Comparison of ENCODE assay signal across 15 mouse cellular contexts in the genomic region with DNA sequence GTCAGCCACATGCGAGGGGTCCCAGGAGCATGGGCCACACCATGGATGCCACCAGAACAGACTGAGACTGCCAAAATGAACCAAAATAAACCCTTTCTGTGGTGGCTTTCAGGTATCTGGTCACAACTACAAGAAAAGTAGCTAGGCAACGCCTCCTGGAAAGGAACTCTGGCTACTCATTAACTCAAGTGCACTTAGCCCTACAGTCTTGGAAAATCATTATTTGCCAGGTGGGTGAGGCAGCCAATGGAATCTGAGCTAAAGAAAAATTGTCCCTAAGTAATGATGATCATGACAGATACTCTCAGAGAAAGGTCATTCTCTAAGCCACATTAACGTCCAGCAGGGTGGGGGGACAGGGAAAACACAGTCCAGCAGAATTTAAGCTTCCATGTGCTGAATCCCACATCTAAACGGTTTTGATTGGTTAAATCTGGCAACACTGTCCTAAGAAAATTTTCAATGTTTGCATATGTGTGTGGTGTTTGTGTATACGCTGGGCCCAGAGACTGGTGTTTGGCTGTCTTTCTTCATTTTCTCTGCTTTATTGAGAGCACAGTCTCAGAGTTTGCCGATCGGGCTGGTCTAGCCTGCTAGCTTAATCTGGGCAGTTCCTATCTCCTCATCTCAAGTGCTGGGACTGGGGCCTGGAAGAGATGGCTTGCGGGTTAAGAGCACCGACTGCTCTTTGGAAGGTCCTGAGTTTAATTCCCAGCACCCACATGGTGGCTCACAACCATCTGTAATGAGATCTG. TPM values are rescaled to one million over a fixed set of nuclear protein-coding genes. Genes with fewer than 3 reads are reported as not detected.
DNase-seq lines count a peak whose midpoint lies in the region; ATAC-seq and TF ChIP-seq lines count a peak whose summit lies in the region.
"Had no signal": no experiment of that assay in that cellular context is flagged by ENCODE, and none has a peak within 500 bp of the region (broad histone marks: within the 10 kb centered on the region; RNA-seq: fewer than 3 reads in every experiment).

No protein-coding gene starts in this region.

- WGBS in liver, adult 2 months: 33% methylated on average over 9 of the region's 9 CpGs
- 46% methylated on average over 9 of the region's 9 CpGs for WGBS in kidney, adult 2 months
- WGBS in liver, embryonic 15.5 days (ENCODE audit: insufficient replicate concordance): 62% methylated on average over 9 of the region's 9 CpGs
- WGBS in small intestine, adult 2 months: 30% methylated on average over 9 of the region's 9 CpGs
- WGBS in forebrain, embryonic 16.5 days: 84% methylated on average over 9 of the region's 9 CpGs

- H3K9me3 ChIP-seq in liver, embryonic 15.5 days (replicated peaks): no peaks in the 10 kb centered on the region
- H3K9me3 ChIP-seq in forebrain, embryonic 16.5 days (ENCODE audit: control insufficient read depth, low read length): no peaks in the 10 kb centered on the region
- H3K9me3 ChIP-seq: embryonic facial prominence, embryonic 10.5 days; limb, embryonic 13.5 days; neural tube, embryonic 15.5 days had no signal

- no peaks in the 10 kb centered on the region for H3K36me3 ChIP-seq in liver, adult 2 months (ENCODE audit: control insufficient read depth, insufficient read depth, low read length)
- H3K36me3 ChIP-seq in kidney, adult 2 months (ENCODE audit: control insufficient read depth, insufficient read depth, low read length): no peaks in the 10 kb centered on the region
- no peaks in the 10 kb centered on the region for H3K36me3 ChIP-seq in liver, embryonic 15.5 days (replicated peaks)
- no peaks in the 10 kb centered on the region for H3K36me3 ChIP-seq in small intestine, adult 2 months (ENCODE audit: control insufficient read depth, insufficient read depth, low read length)
- H3K36me3 ChIP-seq in forebrain, embryonic 16.5 days (ENCODE audit: control insufficient read depth, insufficient read depth): no peaks in the 10 kb centered on the region
- H3K36me3 ChIP-seq: embryonic facial prominence, embryonic 10.5 days; limb, embryonic 13.5 days; neural tube, embryonic 15.5 days had no signal

- peak; percentile 97 for DNase-seq in liver, adult 2 months (ENCODE audit: extremely low read depth, low read depth, low spot score)
- no peak for DNase-seq in liver
- DNase-seq in kidney, adult 2 months: peak; percentile 95
- DNase-seq in frontal cortex, postnatal 10 days (ENCODE audit: low spot score in 2 of 2): no peak
- DNase-seq: adrenal gland, adult 2 months; cerebellum, adult 11 months had no signal

- H3K9ac ChIP-seq in liver, adult 2 months (ENCODE audit: low read depth, low read length): peak overlapping the region; percentile 22; the same call in 1 of the 2 replicates
- H3K9ac ChIP-seq in liver, embryonic 15.5 days: no peak overlapping the region
- H3K9ac ChIP-seq in forebrain, embryonic 16.5 days (replicated peaks; ENCODE audit: low read depth, low read length): no peak overlapping the region
- H3K9ac ChIP-seq: limb, embryonic 13.5 days; neural tube, embryonic 15.5 days had no signal

- no peak overlapping the region for H3K4me2 ChIP-seq in liver, embryonic 15.5 days
- H3K4me2 ChIP-seq in forebrain, embryonic 16.5 days (ENCODE audit: low read length): no peak overlapping the region
- H3K4me2 ChIP-seq: limb, embryonic 13.5 days; neural tube, embryonic 15.5 days had no signal

- H3K27ac ChIP-seq in liver, adult 2 months (replicated peaks; ENCODE audit: insufficient read depth, low read depth, low read length): peak overlapping the region; percentile 84
- peak overlapping the region; percentile 99 for H3K27ac ChIP-seq in kidney, adult 2 months (ENCODE audit: insufficient read depth, low read depth, low read length)
- H3K27ac ChIP-seq in liver, embryonic 15.5 days (replicated peaks): peak overlapping the region; percentile 45; the same call in 1 of the 2 replicates
- peak overlapping the region; percentile 90 for H3K27ac ChIP-seq in small intestine, adult 2 months (ENCODE audit: insufficient read depth, low read depth, low read length)
- H3K27ac ChIP-seq in forebrain, embryonic 16.5 days (ENCODE audit: low read length): no peak overlapping the region
- H3K27ac ChIP-seq: embryonic facial prominence, embryonic 10.5 days; limb, embryonic 13.5 days; neural tube, embryonic 15.5 days had no signal

- ATAC-seq in liver, embryonic 15.5 days (ENCODE audit: insufficient read depth): peak; percentile 56; the same call in 1 of the 2 replicates
- no peak for ATAC-seq in forebrain, embryonic 16.5 days
- ATAC-seq in inflammation-experienced regulatory T-cells, adult 6 months: no peak

- TF ChIP-seq CTCF in liver, adult 2 months (IDR thresholded peaks at IDR 0.05; ENCODE audit: low read depth, low read length): no peak
- TF ChIP-seq CTCF in kidney, adult 2 months (conservative IDR thresholded peaks at IDR 0.05; ENCODE audit: insufficient read depth, insufficient read length, low read depth, low read length): no peak
- no peak for TF ChIP-seq CTCF in small intestine, adult 2 months (IDR thresholded peaks at IDR 0.05; ENCODE audit: extremely low read depth, insufficient read length, insufficient replicate concordance, low read depth, low read length)

- peaks cover 9% of the 10 kb centered on the region for H3K4me1 ChIP-seq in liver, adult 2 months (ENCODE audit: control insufficient read depth, insufficient read depth, low read length)
- peaks cover 22% of the 10 kb centered on the region; the same call in 1 of the 2 replicates for H3K4me1 ChIP-seq in kidney, adult 2 months (ENCODE audit: control insufficient read depth, insufficient read depth, low read length)
- H3K4me1 ChIP-seq in liver, embryonic 15.5 days (replicated peaks): no peaks in the 10 kb centered on the region
- peaks cover 22% of the 10 kb centered on the region; the same call in 1 of the 2 replicates for H3K4me1 ChIP-seq in small intestine, adult 2 months (ENCODE audit: control insufficient read depth, insufficient read depth, insufficient read length, low read length)
- no peaks in the 10 kb centered on the region for H3K4me1 ChIP-seq in forebrain, embryonic 16.5 days (replicated peaks; ENCODE audit: control insufficient read depth, insufficient read depth, low read length)
- H3K4me1 ChIP-seq: embryonic facial prominence, embryonic 10.5 days; limb, embryonic 13.5 days; neural tube, embryonic 15.5 days had no signal

- TF ChIP-seq POLR2A in liver, adult 2 months (IDR thresholded peaks at IDR 0.05; ENCODE audit: extremely low read depth, insufficient read depth, low read length): no peak
- no peak for TF ChIP-seq POLR2A in kidney, adult 2 months (IDR thresholded peaks at IDR 0.05; ENCODE audit: low read depth, low read length)
- no peak for TF ChIP-seq POLR2A in small intestine, adult 2 months (IDR thresholded peaks at IDR 0.05; ENCODE audit: low read depth, low read length)

- no peaks in the 10 kb centered on the region for H3K79me2 ChIP-seq in liver, adult 2 months (ENCODE audit: control insufficient read depth, insufficient read depth, low read length)

- H3K27me3 ChIP-seq in liver, adult 2 months (ENCODE audit: control insufficient read depth, insufficient read depth, low read length): no peaks in the 10 kb centered on the region
- no peaks in the 10 kb centered on the region for H3K27me3 ChIP-seq in kidney, adult 2 months (replicated peaks; ENCODE audit: control insufficient read depth, insufficient read depth, low read length)
- no peaks in the 10 kb centered on the region for H3K27me3 ChIP-seq in liver, embryonic 15.5 days
- no peaks in the 10 kb centered on the region for H3K27me3 ChIP-seq in small intestine, adult 2 months (ENCODE audit: control insufficient read depth, insufficient read depth, low read length)
- no peaks in the 10 kb centered on the region for H3K27me3 ChIP-seq in forebrain, embryonic 16.5 days (replicated peaks; ENCODE audit: control insufficient read depth, insufficient read depth, low read length)
- H3K27me3 ChIP-seq: limb, embryonic 13.5 days; neural tube, embryonic 15.5 days had no signal

- H3K4me3 ChIP-seq in liver, adult 2 months (ENCODE audit: insufficient read depth, low read depth, low read length): no peak overlapping the region
- peak overlapping the region; percentile 44 for H3K4me3 ChIP-seq in kidney, adult 2 months (ENCODE audit: insufficient read depth, low read depth, low read length)
- H3K4me3 ChIP-seq in liver, embryonic 15.5 days (replicated peaks): no peak overlapping the region
- H3K4me3 ChIP-seq in small intestine, adult 2 months (ENCODE audit: low read depth, low read length): peak overlapping the region; percentile 17; the same call in 1 of the 2 replicates
- H3K4me3 ChIP-seq in forebrain, embryonic 16.5 days (replicated peaks; ENCODE audit: low read length): no peak overlapping the region
- H3K4me3 ChIP-seq: embryonic facial prominence, embryonic 10.5 days; limb, embryonic 13.5 days; neural tube, embryonic 15.5 days had no signal

RNA-seq across cellular contexts. Expression of a gene that starts 8.9 kb away (rescaled TPM):
- total RNA-seq in liver, adult 2 months (2014; rRNA removed): 0.07 and 0.65 TPM in 2 replicates
- polyA plus RNA-seq in liver, adult 2 months (2012; rRNA removed): 0.11 and 0.29 TPM in 2 replicates
- polyA plus RNA-seq in kidney, adult 2 months (2012; rRNA removed): 24.2 and 28.8 TPM in 2 replicates
- polyA plus RNA-seq in liver, embryonic 15.5 days (2015; fragmentation: Nextera tagmentation; extraction: Ambion mirVana): 0.08 and 0.12 TPM in 2 replicates
- 211 and 406 TPM in 2 replicates for polyA plus RNA-seq in small intestine, adult 2 months (2012; rRNA removed)
- polyA plus RNA-seq in forebrain, embryonic 16.5 days (2015; fragmentation: Nextera tagmentation; extraction: Ambion mirVana): 1.6 and 2.6 TPM in 2 replicates
- polyA plus RNA-seq in inflammation-experienced regulatory T-cells, adult 6 months (2017; shearing (Covaris generic)): 1 to 10 TPM; 2.1 to 9.6 (median 8.8) TPM
- total RNA-seq: hematopoietic stem cell, adult 5-6 weeks; MEL had no signal

Comparison
In these comparisons a context has a peak if more than half of its experiments do, and no peak if none do; other contexts are left out.
1. DNase-seq: peak in liver, adult 2 months (single experiment) and kidney, adult 2 months (single experiment); none in liver (single experiment) and frontal cortex, postnatal 10 days (0 of 2).
2. H3K4me3 ChIP-seq: peak in kidney, adult 2 months (single experiment) and small intestine, adult 2 months (single experiment); none in liver, adult 2 months (single experiment), liver, embryonic 15.5 days (single experiment) and forebrain, embryonic 16.5 days (single experiment).